Mouse (Mus musculus) adrenal gland, adult 2 months (tissue): ENCODE measurements around the gene Abcd1. TPM values are rescaled to one million over a fixed set of nuclear protein-coding genes. Genes with fewer than 3 reads are reported as not detected.
A peak's percentile ranks its signal among the peaks of the same experiment; 100 is the strongest.

Experiments
- DNase-seq: peaks from one replicate; pipeline ENCODE4 v3.0.0; 2021
- long read RNA-seq: library from polyadenylated mRNA; stranded (forward); transcript quantifications from one replicate; pipeline ENCODE4 v2.0.0, GENCODE M21; 2021
- polyA plus RNA-seq: library from polyadenylated mRNA; depleted of rRNA; stranded (reverse); fragments of >200 nt; gene quantifications from 2 replicates; pipeline ENCODE4 v1.2.3, GENCODE M21; 2012; rRNA removed
- total RNA-seq, 2 experiments: library from RNA; stranded (reverse); gene quantifications; 2 replicates each; pipeline ENCODE4 v1.2.3; 2021

Abcd1 gene
- total RNA-seq (10 to 100 TPM; 28.1 to 29.6 TPM), polyA plus RNA-seq (35.2 and 41.1 TPM in 2 replicates)
- long read RNA-seq, transcript Abcd1-201 (10 exons, 3,648 nt): major isoform, 21 of 25 reads
- long read RNA-seq, partial matches to known transcripts: 2 of 25 reads
- long read RNA-seq, other reads (novel, unspliced or antisense): 2 of 25 reads

GRCm38 (mm10) chrX:73716109-73716661 is at the start of gene Abcd1, which contains the start of gene Bcap31:
TSS of gene Abcd1 (plus strand) at chrX:73716597.
TSS of gene Bcap31 (minus strand) at chrX:73716175.
- peak; percentile 94 for DNase-seq

GRCm38 (mm10) chrX:73672031-73672431 is 44.4 kb upstream of the Abcd1 start:
- peak; percentile 59 for DNase-seq

GRCm38 (mm10) chrX:73672879-73673618 is 43.3 kb upstream of the Abcd1 start, which contains the start of gene Slc6a8:
TSS of gene Slc6a8 (plus strand) at chrX:73673150.
- peak; percentile 84 for DNase-seq

GRCm38 (mm10) chrX:73673619-73673967 is 42.8 kb upstream of the Abcd1 start:
- DNase-seq: no peak

GRCm38 (mm10) chrX:73673968-73674661 is 42.3 kb upstream of the Abcd1 start:
- peak; percentile 40 for DNase-seq

- peak; percentile 70 for DNase-seq
These were observed 41.2 kb upstream of the Abcd1 start for GRCm38 (mm10) chrX:73675231-73675630.

- no peak for DNase-seq
These were observed 39.7 kb upstream of the Abcd1 start for GRCm38 (mm10) chrX:73676668-73677067.

GRCm38 (mm10) chrX:73684156-73684555 is 32.2 kb upstream of the Abcd1 start:
- no peak for DNase-seq

GRCm38 (mm10) chrX:73684978-73685377 is 31.4 kb upstream of the Abcd1 start:
- DNase-seq: no peak

- DNase-seq: peak; percentile 84
These were observed 30.8 kb upstream of the Abcd1 start for GRCm38 (mm10) chrX:73685629-73686028.

- DNase-seq: peak; percentile 71
These were observed 25.3 kb upstream of the Abcd1 start for GRCm38 (mm10) chrX:73690917-73691629.

- DNase-seq: no peak
These were observed 15.9 kb upstream of the Abcd1 start for GRCm38 (mm10) chrX:73700472-73700871.

GRCm38 (mm10) chrX:73715476-73716108 is 805 bp upstream of the Abcd1 start:
- peak; percentile 60 for DNase-seq

GRCm38 (mm10) chrX:73716709-73717545 is 530 bp downstream of the Abcd1 start:
- peak; percentile 32 for DNase-seq

- peak; percentile 18 for DNase-seq
These were observed 1.3 kb downstream of the Abcd1 start for GRCm38 (mm10) chrX:73717667-73718066.

GRCm38 (mm10) chrX:73718271-73718670 is 1.9 kb downstream of the Abcd1 start:
- DNase-seq: peak; percentile 82

- DNase-seq: peak; percentile 84
These were observed 2.4 kb downstream of the Abcd1 start for GRCm38 (mm10) chrX:73718686-73719362.

- no peak for DNase-seq
These were observed 14.5 kb downstream of the Abcd1 start for GRCm38 (mm10) chrX:73730908-73731307.

- DNase-seq: no peak
These were observed 21.8 kb downstream of the Abcd1 start for GRCm38 (mm10) chrX:73738155-73738554.

- DNase-seq: no peak
These were observed 22.8 kb downstream of the Abcd1 start for GRCm38 (mm10) chrX:73739151-73739550.
